Mouse (Mus musculus): Measurements from ENCODE around the gene Nup188.

Nup188 gene

GRCm38 (mm10) chr2:30287027-30287373, 803 bp downstream of the Nup188 start:
- no peak for DNase-seq

GRCm38 (mm10) chr2:30299525-30299924, 13.3 kb downstream of the Nup188 start:
- DNase-seq: no peak

GRCm38 (mm10) chr2:30299966-30300365, 13.8 kb downstream of the Nup188 start:
- DNase-seq: no peak

GRCm38 (mm10) chr2:30306087-30306486, 19.9 kb downstream of the Nup188 start:
- DNase-seq: no peak

GRCm38 (mm10) chr2:30309351-30309750, 23.2 kb downstream of the Nup188 start:
- no peak for DNase-seq

- no peak for DNase-seq
Measured at GRCm38 (mm10) chr2:30311481-30311880, 25.3 kb downstream of the Nup188 start.

- DNase-seq: no peak
Measured at GRCm38 (mm10) chr2:30316136-30316535, 29.9 kb downstream of the Nup188 start.

GRCm38 (mm10) chr2:30316955-30317354, 30.8 kb downstream of the Nup188 start:
- no peak for DNase-seq

- no peak for DNase-seq
Measured at GRCm38 (mm10) chr2:30319260-30319659, 33.1 kb downstream of the Nup188 start.

GRCm38 (mm10) chr2:30323111-30323510, 36.9 kb downstream of the Nup188 start:
- DNase-seq: no peak

GRCm38 (mm10) chr2:30325296-30325695, 39.1 kb downstream of the Nup188 start:
- no peak for DNase-seq

GRCm38 (mm10) chr2:30327276-30327675, 41.1 kb downstream of the Nup188 start:
- peak; percentile 38 for DNase-seq

- DNase-seq: no peak
Measured at GRCm38 (mm10) chr2:30328791-30329190, 42.6 kb downstream of the Nup188 start.

- DNase-seq: no peak
Measured at GRCm38 (mm10) chr2:30335324-30335723, 49.1 kb downstream of the Nup188 start.

GRCm38 (mm10) chr2:30336174-30336915, 50.1 kb downstream of the Nup188 start:
- DNase-seq: peak; percentile 36

- DNase-seq: peak; percentile 25
Measured at GRCm38 (mm10) chr2:30337179-30337578, 51.0 kb downstream of the Nup188 start.

- DNase-seq: peak; percentile 26
Measured at GRCm38 (mm10) chr2:30342061-30342460, 55.9 kb downstream of the Nup188 start.

GRCm38 (mm10) chr2:30342544-30342943, 56.3 kb downstream of the Nup188 start:
- peak; percentile 54 for DNase-seq

- DNase-seq: peak; percentile 50
Measured at GRCm38 (mm10) chr2:30343601-30344137, 57.5 kb downstream of the Nup188 start.

GRCm38 (mm10) chr2:30345971-30346676, 59.9 kb downstream of the Nup188 start:
- no peak for DNase-seq

- DNase-seq: no peak
Measured at GRCm38 (mm10) chr2:30349196-30349595, 63.0 kb downstream of the Nup188 start.

GRCm38 (mm10) chr2:30351149-30351548, 65.0 kb downstream of the Nup188 start:
- DNase-seq: no peak

GRCm38 (mm10) chr2:30355861-30356260, 69.7 kb downstream of the Nup188 start:
- DNase-seq: peak; percentile 65

- DNase-seq: peak; percentile 35
Measured at GRCm38 (mm10) chr2:30356266-30356665, 70.1 kb downstream of the Nup188 start.
